9 mouse cellular contexts compared by ENCODE assay signal in the genomic region with DNA sequence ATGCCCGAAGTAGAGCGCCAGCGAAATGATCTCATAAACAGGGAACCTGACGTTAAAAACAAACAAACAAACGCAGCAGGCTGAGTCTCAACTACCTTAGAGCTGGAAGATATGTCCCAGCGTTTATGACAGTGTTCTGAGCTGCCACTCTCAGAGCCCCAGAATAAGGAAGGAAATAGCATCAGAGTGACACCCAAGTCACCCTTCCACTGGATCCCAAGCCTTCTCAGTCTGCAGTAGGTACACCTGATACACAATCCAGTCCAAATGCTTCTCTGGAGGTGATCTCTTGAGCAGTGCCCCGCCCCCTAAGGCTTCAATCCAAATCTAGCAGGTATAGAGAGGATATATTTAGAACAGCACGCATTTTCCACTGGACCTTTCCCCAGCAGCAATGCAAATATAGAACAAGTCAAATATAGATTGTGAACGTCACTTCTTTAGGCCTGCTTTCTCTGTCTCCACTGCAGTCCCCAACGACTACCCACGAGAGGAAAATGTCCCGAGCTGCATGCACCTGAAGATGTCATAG. TPM values are rescaled to one million over a fixed set of nuclear protein-coding genes. Genes with fewer than 3 reads are reported as not detected.
DNase-seq lines count a peak whose midpoint lies in the region; ATAC-seq lines count a peak whose summit lies in the region.
"Had no signal": no experiment of that assay in that cellular context is flagged by ENCODE, and none has a peak within 500 bp of the region (broad histone marks: within the 10 kb centered on the region; RNA-seq: fewer than 3 reads in every experiment).

No protein-coding gene starts in this region.

- intact Hi-C loops in heart, postnatal 36 days (cut with DNase I) = loop anchor here (5.0 kb wide), 2 partner anchors 174 to 189 kb away; a partner anchor contains a TSS

- ATAC-seq in forebrain, embryonic 14.5 days = 0 out of 2 replicates have a peak, but pooled peaks have one; percentile 0
- ATAC-seq in kidney, embryonic 14.5 days (ENCODE audit: low FRiP score, low TSS enrichment) = no peak; the same call in 1 of the 2 replicates
- ATAC-seq in megakaryocyte progenitor cell, adult 5-6 weeks (replicated peaks; ENCODE audit: poor library complexity) = peak; percentile 20

- H3K36me3 ChIP-seq in forebrain, embryonic 14.5 days (ENCODE audit: control insufficient read depth, insufficient read depth, low read length) = no peaks in the 10 kb centered on the region
- H3K36me3 ChIP-seq in kidney, embryonic 14.5 days (ENCODE audit: control insufficient read depth, insufficient read depth, low read length) = no peaks in the 10 kb centered on the region

- H3K27me3 ChIP-seq in forebrain, embryonic 14.5 days (replicated peaks; ENCODE audit: control insufficient read depth, insufficient read depth, low read length) = no peaks in the 10 kb centered on the region
- no peaks in the 10 kb centered on the region for H3K27me3 ChIP-seq in kidney, embryonic 14.5 days (ENCODE audit: control insufficient read depth, insufficient read depth, low read length)

- DNase-seq in heart, adult 11 months = peak; percentile 91
- no peak for DNase-seq in heart, postnatal 36 days
- DNase-seq in c-Kit-negative CD71-positive TER-119-positive erythroid progenitor cells, embryonic 14.5 days (ENCODE audit: low read depth, low spot score) = peak; percentile 3
- no peak for DNase-seq in forebrain, embryonic 14.5 days (ENCODE audit: low spot score)
- peak; percentile 25 for DNase-seq in thymus, postnatal 4 days
- DNase-seq in gastrocnemius, postnatal 4 days (ENCODE audit: low spot score in 2 of 2) = no peak

- WGBS in forebrain, embryonic 14.5 days = 39% methylated on average over 12 of the region's 12 CpGs
- 42% methylated on average over 12 of the region's 12 CpGs for WGBS in kidney, embryonic 14.5 days

- no peaks in the 10 kb centered on the region for H3K9me3 ChIP-seq in forebrain, embryonic 14.5 days (replicated peaks; ENCODE audit: control insufficient read depth, low read length)
- no peaks in the 10 kb centered on the region for H3K9me3 ChIP-seq in kidney, embryonic 14.5 days (ENCODE audit: control insufficient read depth, low read length)

- H3K27ac ChIP-seq in forebrain, embryonic 14.5 days (ENCODE audit: low read depth, low read length) = no peak overlapping the region
- no peak overlapping the region for H3K27ac ChIP-seq in kidney, embryonic 14.5 days (ENCODE audit: low read depth, low read length)

- H3K4me2 ChIP-seq in forebrain, embryonic 14.5 days (ENCODE audit: low read length) = peak overlapping the region; percentile 85
- H3K4me2 ChIP-seq in kidney, embryonic 14.5 days (replicated peaks; ENCODE audit: low read depth, low read length) = peak overlapping the region; percentile 49

- H3K4me3 ChIP-seq in forebrain, embryonic 14.5 days (ENCODE audit: low read depth, low read length) = peak overlapping the region; percentile 72
- H3K4me3 ChIP-seq in kidney, embryonic 14.5 days (ENCODE audit: low read length) = peak overlapping the region; percentile 62

- peaks cover 17% of the 10 kb centered on the region for H3K4me1 ChIP-seq in forebrain, embryonic 14.5 days (ENCODE audit: control insufficient read depth, insufficient read depth, low read length)
- H3K4me1 ChIP-seq in kidney, embryonic 14.5 days (ENCODE audit: control insufficient read depth, insufficient read depth, low read length) = peaks cover 3% of the 10 kb centered on the region; the same call in 1 of the 2 replicates

- no peak overlapping the region for H3K9ac ChIP-seq in forebrain, embryonic 14.5 days (ENCODE audit: low read length)
- peak overlapping the region; percentile 12; the same call in 1 of the 2 replicates for H3K9ac ChIP-seq in kidney, embryonic 14.5 days (ENCODE audit: low read depth, low read length)

RNA-seq across cellular contexts. Expression of a gene that starts 0.8 kb away (rescaled TPM):
- total RNA-seq in heart, postnatal 36 days (2021) = 10 to 100 TPM; 10.1 to 10.6 TPM
- 2.0 and 2.5 TPM in 2 replicates for polyA plus RNA-seq in forebrain, embryonic 14.5 days (2014; fragmentation: Nextera tagmentation; extraction: Ambion mirVana)
- polyA plus RNA-seq in kidney, embryonic 14.5 days (2014; fragmentation: Nextera tagmentation; extraction: Ambion mirVana) = 3.4 and 5.7 TPM in 2 replicates
- total RNA-seq in megakaryocyte progenitor cell, adult 5-6 weeks (2015) = 9.6 and 11.8 TPM in 2 replicates
- 16.4 and 17.1 TPM in 2 replicates for total RNA-seq in megakaryocyte progenitor cell, adult 5-6 weeks (2017)
- total RNA-seq in gastrocnemius, postnatal 4 days (2021) = 1 to 10 TPM; 6.7 to 7.3 TPM

RNA-seq across cellular contexts. Expression of a gene that starts 0.9 kb away (rescaled TPM):
- 1 to 10 TPM; 7.2 to 9.9 TPM for total RNA-seq in heart, postnatal 36 days (2021)
- 4.3 and 4.9 TPM in 2 replicates for polyA plus RNA-seq in forebrain, embryonic 14.5 days (2014; fragmentation: Nextera tagmentation; extraction: Ambion mirVana)
- polyA plus RNA-seq in kidney, embryonic 14.5 days (2014; fragmentation: Nextera tagmentation; extraction: Ambion mirVana) = 8.6 and 9.0 TPM in 2 replicates
- total RNA-seq in megakaryocyte progenitor cell, adult 5-6 weeks (2015) = 0.25 and 0.88 TPM in 2 replicates
- total RNA-seq in megakaryocyte progenitor cell, adult 5-6 weeks (2017) = 0.30 and 0.37 TPM in 2 replicates
- total RNA-seq in gastrocnemius, postnatal 4 days (2021) = 1 to 10 TPM; 5.4 to 7.5 TPM

RNA-seq across cellular contexts. Expression of a gene that starts 4.9 kb away (rescaled TPM):
- not detected for total RNA-seq in heart, postnatal 36 days (2021)
- not detected in 2 replicates for polyA plus RNA-seq in forebrain, embryonic 14.5 days (2014; fragmentation: Nextera tagmentation; extraction: Ambion mirVana)
- polyA plus RNA-seq in kidney, embryonic 14.5 days (2014; fragmentation: Nextera tagmentation; extraction: Ambion mirVana) = not detected in 2 replicates
- total RNA-seq in megakaryocyte progenitor cell, adult 5-6 weeks (2015) = not detected in 2 replicates
- total RNA-seq in megakaryocyte progenitor cell, adult 5-6 weeks (2017) = not detected in 2 replicates
- not detected for total RNA-seq in gastrocnemius, postnatal 4 days (2021)
- total RNA-seq: layer of hippocampus, postnatal 36 days had no signal

Comparison
In these comparisons a context has a peak if more than half of its experiments do, and no peak if none do; other contexts are left out.
1. DNase-seq: peak in heart, adult 11 months (single experiment), c-Kit-negative CD71-positive TER-119-positive erythroid progenitor cells, embryonic 14.5 days (single experiment) and thymus, postnatal 4 days (single experiment); none in heart, postnatal 36 days (0 of 2), forebrain, embryonic 14.5 days (single experiment) and gastrocnemius, postnatal 4 days (0 of 2).